Mouse (Mus musculus) heart, embryonic 13.5 days (tissue): ENCODE results near the gene Slc48a1. TPM values are rescaled to one million over a fixed set of nuclear protein-coding genes. Genes with fewer than 3 reads are reported as not detected.

Experiments
- polyA plus RNA-seq: library from polyadenylated mRNA; unstranded; fragments of >200 nt; fragmentation: Nextera tagmentation; extraction: Ambion mirVana; gene quantifications from 2 replicates; pipeline ENCODE4 v1.2.1, GENCODE M21; 2015

The Slc48a1 gene
- polyA plus RNA-seq, 1 experiment from 2014 or later, result 70.2 TPM

Other genes with a start within 250 kb of the Slc48a1 start
- 17.9 and 18.5 TPM in 2 replicates for gene Rpap3, start 72.7 kb upstream of the Slc48a1 start, polyA plus RNA-seq
- 0.23 and 0.45 TPM in 2 replicates for gene Endou, start 47.2 kb upstream of the Slc48a1 start, polyA plus RNA-seq
- 22.1 and 25.4 TPM in 2 replicates for gene Rapgef3, start 10.5 kb upstream of the Slc48a1 start, polyA plus RNA-seq
- 23.4 and 23.7 TPM in 2 replicates for gene Hdac7, start 66.0 kb downstream of the Slc48a1 start, polyA plus RNA-seq
- 1.1 TPM in 2 replicates for gene Vdr, start 132.1 kb downstream of the Slc48a1 start, polyA plus RNA-seq
- gene Tmem106c, start 185.7 kb downstream of the Slc48a1 start, polyA plus RNA-seq, result 29.6 and 36.5 TPM in 2 replicates
- gene Col2a1, start 226.2 kb downstream of the Slc48a1 start, polyA plus RNA-seq, result 26.1 and 27.8 TPM in 2 replicates